Mouse (Mus musculus): ENCODE data around the gene Hist1h1t. TPM values are rescaled to one million over a fixed set of nuclear protein-coding genes. Genes with fewer than 3 reads are reported as not detected.
"Not testable (repeated sequence)": the region's sequence is repeated elsewhere in the genome, so short reads cannot be mapped to it uniquely, and the experiment has no call there.

Gene Hist1h1t
- polyA plus RNA-seq (2012; rRNA removed): 0.11 TPM in 1 of 2 replicates, not detected in the other

GRCm38 (mm10) chr13:23695514-23695913 is at the start of gene Hist1h1t:
Gene Hist1h1t, plus strand, starts transcription at chr13:23695814.
- no peak within 1 kb of the TSS for H3K27ac ChIP-seq (ENCODE audit: control insufficient read depth, insufficient read depth, low read length)
- H3K4me1 ChIP-seq (replicated peaks; ENCODE audit: control insufficient read depth, insufficient read depth, low read length): peaks cover 7% of the 10 kb centered on the region
- H3K4me3 ChIP-seq (ENCODE audit: control insufficient read depth, insufficient read depth, low read length): no peak within 1 kb of the TSS
- H3K36me3 ChIP-seq (ENCODE audit: control insufficient read depth, insufficient read depth, low read length): no peaks in the 10 kb centered on the region
- TF ChIP-seq CTCF (IDR thresholded peaks at IDR 0.05; ENCODE audit: borderline replicate concordance, control insufficient read depth, extremely low read depth, insufficient read depth, low read length, poor library complexity) (no peak), POLR2A (IDR thresholded peaks at IDR 0.05; ENCODE audit: control insufficient read depth, extremely low read depth, insufficient read depth, low read length, poor library complexity) (no peak)
- no peak for DNase-seq
- 82% methylated on average over 13 of the region's 13 CpGs for WGBS
- H3K27me3 ChIP-seq (ENCODE audit: control insufficient read depth, insufficient read depth, low read length): no peaks in the 10 kb centered on the region

- WGBS: 75% methylated on average over 6 of the region's 6 CpGs
- Histone ChIP-seq H3K27ac (ENCODE audit: control insufficient read depth, insufficient read depth, low read length) (no peak overlapping the region), H3K27me3 (ENCODE audit: control insufficient read depth, insufficient read depth, low read length) (no peaks in the 10 kb centered on the region), H3K36me3 (ENCODE audit: control insufficient read depth, insufficient read depth, low read length) (no peaks in the 10 kb centered on the region), H3K4me3 (ENCODE audit: control insufficient read depth, insufficient read depth, low read length) (no peak overlapping the region), H3K4me1 (replicated peaks; ENCODE audit: control insufficient read depth, insufficient read depth, low read length) (no peaks in the 10 kb centered on the region)
- no peak for TF ChIP-seq CTCF (IDR thresholded peaks at IDR 0.05; ENCODE audit: borderline replicate concordance, control insufficient read depth, extremely low read depth, insufficient read depth, low read length, poor library complexity)
- TF ChIP-seq POLR2A (IDR thresholded peaks at IDR 0.05; ENCODE audit: control insufficient read depth, extremely low read depth, insufficient read depth, low read length, poor library complexity): no peak
- DNase-seq: no peak
Observed at GRCm38 (mm10) chr13:23659636-23660366, 35.8 kb upstream of the Hist1h1t start.

DNA sequence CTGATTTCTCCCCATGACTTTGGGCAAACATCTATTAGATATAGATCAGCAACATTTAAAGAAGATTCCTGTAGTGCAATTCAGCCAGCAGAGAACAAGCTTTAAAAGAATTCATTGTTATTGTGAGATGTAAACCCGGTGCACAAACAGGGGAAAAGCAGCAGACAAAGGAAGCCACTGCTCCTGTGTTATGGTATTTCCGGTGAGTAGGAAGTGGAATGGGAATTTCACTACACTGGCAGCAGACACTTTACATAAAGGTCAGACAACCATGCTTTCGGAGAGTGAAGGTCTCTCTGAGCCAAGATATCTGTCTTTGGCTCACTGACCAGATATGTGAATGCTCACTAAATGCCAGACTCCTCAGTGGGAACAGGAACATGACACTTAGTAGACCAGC is 33.1 kb upstream of the Hist1h1t start:
- no peak overlapping the region for H3K27ac ChIP-seq (ENCODE audit: control insufficient read depth, insufficient read depth, low read length)
- no peaks in the 10 kb centered on the region for H3K36me3 ChIP-seq (ENCODE audit: control insufficient read depth, insufficient read depth, low read length)
- H3K4me1 ChIP-seq (replicated peaks; ENCODE audit: control insufficient read depth, insufficient read depth, low read length): no peaks in the 10 kb centered on the region
- no peak overlapping the region for H3K4me3 ChIP-seq (ENCODE audit: control insufficient read depth, insufficient read depth, low read length)
- TF ChIP-seq POLR2A (IDR thresholded peaks at IDR 0.05; ENCODE audit: control insufficient read depth, extremely low read depth, insufficient read depth, low read length, poor library complexity) (no peak), CTCF (IDR thresholded peaks at IDR 0.05; ENCODE audit: borderline replicate concordance, control insufficient read depth, extremely low read depth, insufficient read depth, low read length, poor library complexity) (no peak)
- no peaks in the 10 kb centered on the region for H3K27me3 ChIP-seq (ENCODE audit: control insufficient read depth, insufficient read depth, low read length)
- no peak for DNase-seq
- WGBS: 68% methylated on average over 3 of the region's 3 CpGs

GRCm38 (mm10) chr13:23681990-23682582 is 13.5 kb upstream of the Hist1h1t start:
- H3K27ac ChIP-seq (ENCODE audit: control insufficient read depth, insufficient read depth, low read length): no peak overlapping the region

DNA sequence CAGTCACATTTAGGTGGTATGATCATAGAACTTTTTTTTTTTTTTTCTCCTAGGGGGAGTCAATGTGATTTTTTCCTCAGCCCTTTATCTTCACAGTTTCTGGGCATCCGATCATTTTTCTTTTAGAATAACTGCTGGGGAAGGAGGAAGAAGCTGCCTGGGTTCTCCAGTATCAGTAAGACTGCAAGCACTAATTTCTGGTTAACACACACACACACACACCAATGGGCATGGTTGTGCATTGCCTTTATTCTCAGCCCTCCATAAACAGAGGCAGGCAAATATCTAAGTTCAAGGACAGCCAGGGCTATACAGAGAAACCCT is 13.0 kb upstream of the Hist1h1t start:
- TF ChIP-seq CTCF (IDR thresholded peaks at IDR 0.05; ENCODE audit: borderline replicate concordance, control insufficient read depth, extremely low read depth, insufficient read depth, low read length, poor library complexity) (no peak), POLR2A (IDR thresholded peaks at IDR 0.05; ENCODE audit: control insufficient read depth, extremely low read depth, insufficient read depth, low read length, poor library complexity) (no peak)
- Histone ChIP-seq H3K4me3 (ENCODE audit: control insufficient read depth, insufficient read depth, low read length) (no peak overlapping the region), H3K36me3 (ENCODE audit: control insufficient read depth, insufficient read depth, low read length) (no peaks in the 10 kb centered on the region), H3K27ac (ENCODE audit: control insufficient read depth, insufficient read depth, low read length) (peak overlapping the region; percentile 49; the same call in 1 of the 2 replicates), H3K4me1 (replicated peaks; ENCODE audit: control insufficient read depth, insufficient read depth, low read length) (peaks cover 3% of the 10 kb centered on the region; the same call in 1 of the 2 replicates), H3K27me3 (ENCODE audit: control insufficient read depth, insufficient read depth, low read length) (no peaks in the 10 kb centered on the region)
- WGBS: 84% methylated on average over 1 of the region's 1 CpGs
- no peak for DNase-seq

More at GRCm38 (mm10) chr13:23681990-23682582, 13.5 kb upstream of the Hist1h1t start:
- Histone ChIP-seq H3K36me3 (ENCODE audit: control insufficient read depth, insufficient read depth, low read length) (no peaks in the 10 kb centered on the region), H3K27me3 (ENCODE audit: control insufficient read depth, insufficient read depth, low read length) (no peaks in the 10 kb centered on the region), H3K4me3 (ENCODE audit: control insufficient read depth, insufficient read depth, low read length) (no peak overlapping the region), H3K4me1 (replicated peaks; ENCODE audit: control insufficient read depth, insufficient read depth, low read length) (peaks cover 3% of the 10 kb centered on the region; the same call in 1 of the 2 replicates)
- no peak for TF ChIP-seq CTCF (IDR thresholded peaks at IDR 0.05; ENCODE audit: borderline replicate concordance, control insufficient read depth, extremely low read depth, insufficient read depth, low read length, poor library complexity)
- TF ChIP-seq POLR2A (IDR thresholded peaks at IDR 0.05; ENCODE audit: control insufficient read depth, extremely low read depth, insufficient read depth, low read length, poor library complexity): no peak
- no peak for DNase-seq
- 93% methylated on average over 6 of the region's 6 CpGs for WGBS

GRCm38 (mm10) chr13:23682947-23683754 is 12.5 kb upstream of the Hist1h1t start:
- not testable (repeated sequence) for DNase-seq; H3K27me3 ChIP-seq (ENCODE audit: control insufficient read depth, insufficient read depth, low read length); H3K4me1 ChIP-seq (replicated peaks; ENCODE audit: control insufficient read depth, insufficient read depth, low read length); H3K36me3 ChIP-seq (ENCODE audit: control insufficient read depth, insufficient read depth, low read length)
- Histone ChIP-seq H3K27ac (ENCODE audit: control insufficient read depth, insufficient read depth, low read length) (peak overlapping the region; percentile 81), H3K4me3 (ENCODE audit: control insufficient read depth, insufficient read depth, low read length) (peak overlapping the region; percentile 43)
- 19% methylated on average over 16 of the region's 30 CpGs for WGBS

Data from thymus, adult 2 months (tissue).